Mouse (Mus musculus) testis, adult 2 months (tissue): ENCODE results near the gene Me3. TPM values are rescaled to one million over a fixed set of nuclear protein-coding genes. Genes with fewer than 3 reads are reported as not detected.

ENCODE experiments used
- H3K27ac ChIP-seq: fragments of 200-500 bp; 2 replicates; pipeline ENCODE4 v1.5.1; 2012; ENCODE audit warnings: low read depth, low read length; ENCODE audit not compliant: control insufficient read depth, insufficient read depth
- H3K27me3 ChIP-seq: fragments of 200-500 bp; 2 replicates; pipeline ENCODE4 v1.6.1; 2012; ENCODE audit warnings: mild to moderate bottlenecking, low read length, moderate library complexity; ENCODE audit not compliant: control insufficient read depth, insufficient read depth
- H3K36me3 ChIP-seq: fragments of 200-500 bp; 2 replicates; pipeline ENCODE4 v1.6.1; 2012; ENCODE audit warnings: mild to moderate bottlenecking, low read length; ENCODE audit not compliant: control insufficient read depth, insufficient read depth
- H3K4me1 ChIP-seq: fragments of 200-500 bp; 2 replicates; pipeline ENCODE4 v1.6.1; 2012; ENCODE audit warnings: low read length; ENCODE audit not compliant: control insufficient read depth, insufficient read depth
- H3K4me3 ChIP-seq: fragments of 200-500 bp; 2 replicates; pipeline ENCODE4 v1.5.1; 2012; ENCODE audit warnings: low read depth, mild to moderate bottlenecking, low read length, moderate library complexity, mixed read lengths; ENCODE audit not compliant: control insufficient read depth
- CTCF ChIP-seq: fragments of 200-500 bp; IDR thresholded peaks from 2 replicates; pipeline ENCODE4 v1.5.1; 2012; ENCODE audit warnings: low read depth, mild to moderate bottlenecking, inconsistent platforms, low read length, moderate library complexity; ENCODE audit not compliant: control insufficient read depth, insufficient read depth, insufficient replicate concordance
- POLR2A ChIP-seq: fragments of 200-500 bp; IDR thresholded peaks from 2 replicates; pipeline ENCODE4 v1.6.1; 2012; ENCODE audit warnings: low read depth, mild to moderate bottlenecking, inconsistent platforms, low read length, moderate library complexity; ENCODE audit not compliant: control insufficient read depth
- polyA plus RNA-seq: library from polyadenylated mRNA; depleted of rRNA; stranded (reverse); fragments of >200 nt; gene quantifications from 2 replicates; pipeline ENCODE4 v1.2.3, GENCODE M21; 2012

The Me3 gene
- polyA plus RNA-seq, 1 experiment, result 17.0 TPM

GRCm38 (mm10) chr7:89611236-89611635 lies 21.0 kb upstream of the Me3 start:
- Histone ChIP-seq H3K27me3 (no peaks in the 10 kb centered on the region), H3K36me3 (no peaks in the 10 kb centered on the region), H3K4me1 (no peaks in the 10 kb centered on the region), H3K27ac (no peak overlapping the region), H3K4me3 (no peak overlapping the region)
- TF ChIP-seq CTCF, result no peak
- TF ChIP-seq POLR2A, result no peak

- no peaks in the 10 kb centered on the region for H3K36me3 ChIP-seq
- H3K27ac ChIP-seq, result no peak overlapping the region
- no peaks in the 10 kb centered on the region for H3K27me3 ChIP-seq
- TF ChIP-seq POLR2A (no peak), CTCF (no peak)
- H3K4me3 ChIP-seq, result no peak overlapping the region
- H3K4me1 ChIP-seq, result no peaks in the 10 kb centered on the region
Measured at GRCm38 (mm10) chr7:89616235-89616634, 16.0 kb upstream of the Me3 start.

- H3K27ac ChIP-seq, result no peak overlapping the region
- H3K4me3 ChIP-seq, result no peak overlapping the region
- TF ChIP-seq CTCF (no peak), POLR2A (no peak)
- H3K27me3 ChIP-seq, result no peaks in the 10 kb centered on the region
- no peaks in the 10 kb centered on the region for H3K4me1 ChIP-seq
- no peaks in the 10 kb centered on the region for H3K36me3 ChIP-seq
Measured at GRCm38 (mm10) chr7:89623331-89623730, 8.9 kb upstream of the Me3 start.

GRCm38 (mm10) chr7:89627393-89627792 lies 4.8 kb upstream of the Me3 start:
- no peaks in the 10 kb centered on the region; the same call in 1 of the 2 replicates for H3K4me1 ChIP-seq
- no peak for TF ChIP-seq POLR2A
- TF ChIP-seq CTCF, result no peak
- H3K36me3 ChIP-seq, result no peaks in the 10 kb centered on the region
- H3K27ac ChIP-seq, result no peak overlapping the region
- no peak overlapping the region for H3K4me3 ChIP-seq
- no peaks in the 10 kb centered on the region for H3K27me3 ChIP-seq

- Histone ChIP-seq H3K4me1 (peaks cover 6% of the 10 kb centered on the region), H3K36me3 (no peaks in the 10 kb centered on the region), H3K4me3 (no peak overlapping the region), H3K27me3 (no peaks in the 10 kb centered on the region), H3K27ac (no peak overlapping the region)
- no peak for TF ChIP-seq CTCF
- TF ChIP-seq POLR2A, result no peak
Measured at GRCm38 (mm10) chr7:89628006-89628405, 4.2 kb upstream of the Me3 start.

GRCm38 (mm10) chr7:89629006-89629405 lies 3.2 kb upstream of the Me3 start:
- H3K36me3 ChIP-seq, result no peaks in the 10 kb centered on the region
- TF ChIP-seq POLR2A, result no peak
- no peak for TF ChIP-seq CTCF
- no peak overlapping the region for H3K27ac ChIP-seq
- H3K4me1 ChIP-seq, result peaks cover 6% of the 10 kb centered on the region
- H3K27me3 ChIP-seq, result no peaks in the 10 kb centered on the region
- H3K4me3 ChIP-seq, result no peak overlapping the region

GRCm38 (mm10) chr7:89629914-89630313 lies 2.3 kb upstream of the Me3 start:
- Histone ChIP-seq H3K27me3 (no peaks in the 10 kb centered on the region), H3K36me3 (no peaks in the 10 kb centered on the region), H3K4me3 (no peak overlapping the region), H3K27ac (no peak overlapping the region), H3K4me1 (peaks cover 6% of the 10 kb centered on the region)
- TF ChIP-seq POLR2A (no peak), CTCF (no peak)

- TF ChIP-seq CTCF (no peak), POLR2A (no peak)
Measured at GRCm38 (mm10) chr7:89630796-89631195, 1.4 kb upstream of the Me3 start.

More at GRCm38 (mm10) chr7:89630796-89631195, 1.4 kb upstream of the Me3 start:
- H3K4me3 ChIP-seq, result no peak overlapping the region
- H3K4me1 ChIP-seq, result peaks cover 6% of the 10 kb centered on the region
- H3K36me3 ChIP-seq, result no peaks in the 10 kb centered on the region
- H3K27me3 ChIP-seq, result no peaks in the 10 kb centered on the region
- no peak overlapping the region for H3K27ac ChIP-seq
